Mouse (Mus musculus) bone marrow, adult 2 months (tissue): Measurements from ENCODE around the gene Ctbs.

Source experiments
- CTCF ChIP-seq: fragments of 200-500 bp; IDR thresholded peaks from 2 replicates; pipeline ENCODE4 v1.5.1; 2011; ENCODE audit warnings: low read length, control low read depth; ENCODE audit not compliant: control insufficient read depth, insufficient read depth
- POLR2A ChIP-seq: fragments of 200-500 bp; IDR thresholded peaks from 2 replicates; pipeline ENCODE4 v1.6.1; 2011; ENCODE audit warnings: low read depth, mild to moderate bottlenecking, control low read depth, low read length, borderline replicate concordance; ENCODE audit not compliant: control insufficient read depth

DNA sequence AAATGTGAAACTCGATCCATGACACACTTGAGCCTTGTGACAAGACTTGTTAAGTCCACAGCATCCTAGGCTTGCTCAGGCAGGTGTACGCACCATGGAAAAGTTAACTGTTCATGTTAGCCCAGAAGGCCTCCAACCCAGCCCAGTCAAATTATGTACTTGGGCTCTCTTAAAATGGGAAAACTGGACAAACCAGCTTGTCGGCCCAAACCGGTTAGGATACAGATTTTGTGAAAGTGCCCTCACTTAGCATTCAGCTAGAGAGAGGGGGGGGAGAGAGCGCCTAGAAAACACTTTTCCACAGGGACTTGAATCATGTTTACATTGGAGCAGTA is 43.6 kb upstream of the Ctbs start:
- TF ChIP-seq CTCF (no peak), POLR2A (no peak)
